ENCODE assay signal across 10 mouse cellular contexts in the genomic region with DNA sequence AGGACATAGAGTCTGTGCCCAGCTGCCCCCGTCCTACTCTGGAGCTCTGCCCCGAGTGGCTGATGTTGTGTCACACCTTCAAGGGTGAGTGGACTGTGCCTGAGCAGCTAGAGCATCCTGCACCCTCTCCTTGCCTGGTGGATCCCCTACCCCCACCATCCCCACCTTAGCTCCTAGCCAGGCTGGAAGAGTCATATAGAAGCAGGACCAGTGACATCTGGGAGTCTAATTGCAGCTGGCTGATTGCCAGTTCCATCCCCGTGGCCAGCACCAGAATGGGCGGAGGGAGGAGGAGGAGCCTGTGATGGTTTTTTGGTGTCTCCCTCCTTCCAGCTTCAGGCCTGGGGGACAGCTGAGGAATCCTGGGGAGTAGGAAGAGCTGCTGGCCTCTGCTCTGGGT. TPM values are rescaled to one million over a fixed set of nuclear protein-coding genes. Genes with fewer than 3 reads are reported as not detected.
A peak's percentile ranks its signal among the peaks of the same experiment; 100 is the strongest.
DNase-seq lines count a peak whose midpoint lies in the region; ATAC-seq and TF ChIP-seq lines count a peak whose summit lies in the region.
"Had no signal": no experiment of that assay in that cellular context is flagged by ENCODE, and none has a peak within 500 bp of the region (broad histone marks: within the 10 kb centered on the region; RNA-seq: fewer than 3 reads in every experiment).

No protein-coding gene starts in this region.

- H3K4me2 ChIP-seq in intestine, embryonic 14.5 days (ENCODE audit: low read length): no peak overlapping the region
- no peak overlapping the region for H3K4me2 ChIP-seq in intestine, postnatal 0 days (replicated peaks; ENCODE audit: low read depth)
- no peak overlapping the region for H3K4me2 ChIP-seq in embryonic facial prominence, embryonic 11.5 days (ENCODE audit: low read depth, low read length)
- no peak overlapping the region for H3K4me2 ChIP-seq in hindbrain, embryonic 16.5 days (ENCODE audit: low read length)

- peaks cover 48% of the 10 kb centered on the region for H3K4me1 ChIP-seq in intestine, embryonic 14.5 days (replicated peaks; ENCODE audit: control insufficient read depth, insufficient read depth, low read length)
- H3K4me1 ChIP-seq in intestine, postnatal 0 days (replicated peaks; ENCODE audit: control insufficient read depth, insufficient read depth, low read length): no peaks in the 10 kb centered on the region
- peaks cover 23% of the 10 kb centered on the region for H3K4me1 ChIP-seq in embryonic facial prominence, embryonic 11.5 days (ENCODE audit: control insufficient read depth, insufficient read depth, low read length)
- peaks cover 66% of the 10 kb centered on the region for H3K4me1 ChIP-seq in hindbrain, embryonic 16.5 days (ENCODE audit: control insufficient read depth, insufficient read depth, low read depth, low read length)

- no peak for DNase-seq in intestine, embryonic 14.5 days (ENCODE audit: low spot score)
- peak; percentile 81 for DNase-seq in adrenal gland, adult 2 months
- peak; percentile 47 for DNase-seq in embryonic facial prominence, embryonic 11.5 days (ENCODE audit: low spot score)
- DNase-seq in left cerebral cortex, adult 8-10 months (ENCODE audit: low spot score in 2 of 2): no peak
- no peak for DNase-seq in right cerebral cortex, postnatal 36 days (ENCODE audit: low spot score in 2 of 2)
- DNase-seq in right cerebral cortex, postnatal 4 days: no peak

- no peak overlapping the region for H3K9ac ChIP-seq in intestine, embryonic 14.5 days (ENCODE audit: low read length)
- no peak overlapping the region for H3K9ac ChIP-seq in intestine, postnatal 0 days (ENCODE audit: low read depth, low read length)
- no peak overlapping the region for H3K9ac ChIP-seq in embryonic facial prominence, embryonic 11.5 days (replicated peaks; ENCODE audit: low read length)
- peak overlapping the region; percentile 9 for H3K9ac ChIP-seq in hindbrain, embryonic 16.5 days (ENCODE audit: low read depth, low read length)

- 0 out of 2 replicates have a peak overlapping the region, but pooled peaks have one; percentile 57 for H3K27ac ChIP-seq in intestine, embryonic 14.5 days (ENCODE audit: low read depth)
- H3K27ac ChIP-seq in intestine, postnatal 0 days (ENCODE audit: low read depth, low read length): no peak overlapping the region
- no peak overlapping the region for H3K27ac ChIP-seq in embryonic facial prominence, embryonic 11.5 days (replicated peaks; ENCODE audit: low read depth, low read length)
- peak overlapping the region; percentile 45; the same call in 1 of the 2 replicates for H3K27ac ChIP-seq in hindbrain, embryonic 16.5 days (ENCODE audit: low read depth, low read length)

- 48% methylated on average over 4 of the region's 4 CpGs for WGBS in intestine, embryonic 14.5 days
- 48% methylated on average over 4 of the region's 4 CpGs for whole genome bisulfite sequencing in intestine, postnatal 0 days
- 50% methylated on average over 4 of the region's 4 CpGs for WGBS in embryonic facial prominence, embryonic 11.5 days
- 36% methylated on average over 4 of the region's 4 CpGs for WGBS in hindbrain, embryonic 16.5 days

- no peak for TF ChIP-seq CTCF in intestine, postnatal 0 days (IDR thresholded peaks at IDR 0.05; ENCODE audit: low read depth)

- ATAC-seq in intestine, embryonic 14.5 days (replicated peaks; ENCODE audit: low FRiP score, low TSS enrichment, low read depth): 0 out of 2 replicates have a peak, but pooled peaks have one; percentile 21
- ATAC-seq in intestine, postnatal 0 days: no peak
- ATAC-seq in embryonic facial prominence, embryonic 11.5 days (replicated peaks; ENCODE audit: insufficient number of reproducible peaks, low FRiP score, low TSS enrichment, low read depth): no peak
- ATAC-seq in hindbrain, embryonic 16.5 days: peak; percentile 3; the same call in 1 of the 2 replicates

- no peak overlapping the region for H3K4me3 ChIP-seq in intestine, embryonic 14.5 days (ENCODE audit: low read depth, low read length)
- no peak overlapping the region for H3K4me3 ChIP-seq in intestine, postnatal 0 days (ENCODE audit: low read depth, low read length)
- no peak overlapping the region for H3K4me3 ChIP-seq in embryonic facial prominence, embryonic 11.5 days (ENCODE audit: low read depth, low read length)
- no peak overlapping the region for H3K4me3 ChIP-seq in hindbrain, embryonic 16.5 days (ENCODE audit: low read length)
- H3K4me3 ChIP-seq: erythroblast, embryonic 14.5 days; megakaryocyte, embryonic 14.5 days had no signal

- no peaks in the 10 kb centered on the region for H3K36me3 ChIP-seq in intestine, embryonic 14.5 days (ENCODE audit: control insufficient read depth, insufficient read depth, low read length)
- H3K36me3 ChIP-seq in intestine, postnatal 0 days (ENCODE audit: control insufficient read depth, insufficient read depth): no peaks in the 10 kb centered on the region
- no peaks in the 10 kb centered on the region for H3K36me3 ChIP-seq in embryonic facial prominence, embryonic 11.5 days (replicated peaks; ENCODE audit: control insufficient read depth, insufficient read depth, low read depth, low read length)
- no peaks in the 10 kb centered on the region for H3K36me3 ChIP-seq in hindbrain, embryonic 16.5 days (ENCODE audit: control insufficient read depth, insufficient read depth, low read length)

- no peaks in the 10 kb centered on the region for H3K27me3 ChIP-seq in intestine, embryonic 14.5 days (replicated peaks; ENCODE audit: control insufficient read depth, insufficient read depth, low read length)
- no peaks in the 10 kb centered on the region for H3K27me3 ChIP-seq in intestine, postnatal 0 days (replicated peaks; ENCODE audit: control insufficient read depth, insufficient read depth, low read length)
- no peaks in the 10 kb centered on the region for H3K27me3 ChIP-seq in embryonic facial prominence, embryonic 11.5 days (ENCODE audit: control insufficient read depth, insufficient read depth, low read length)
- H3K27me3 ChIP-seq in hindbrain, embryonic 16.5 days (replicated peaks; ENCODE audit: control insufficient read depth, insufficient read depth, low read length): no peaks in the 10 kb centered on the region

- H3K9me3 ChIP-seq in intestine, embryonic 14.5 days (ENCODE audit: control insufficient read depth, low read length): no peaks in the 10 kb centered on the region
- H3K9me3 ChIP-seq in intestine, postnatal 0 days (ENCODE audit: control insufficient read depth): no peaks in the 10 kb centered on the region
- H3K9me3 ChIP-seq in embryonic facial prominence, embryonic 11.5 days (replicated peaks; ENCODE audit: control insufficient read depth, low read length): no peaks in the 10 kb centered on the region
- no peaks in the 10 kb centered on the region for H3K9me3 ChIP-seq in hindbrain, embryonic 16.5 days (ENCODE audit: control insufficient read depth, low read length)
- H3K9me3 ChIP-seq: megakaryocyte, embryonic 14.5 days had no signal

RNA-seq across cellular contexts. Expression of a gene that starts 6.8 kb away (rescaled TPM):
- 19.2 and 21.1 TPM in 2 replicates for polyA plus RNA-seq in intestine, embryonic 14.5 days (2014; fragmentation: Nextera tagmentation; extraction: Ambion mirVana)
- 9.7 and 10.8 TPM in 2 replicates for polyA plus RNA-seq in intestine, postnatal 0 days (2015; fragmentation: Nextera tagmentation; extraction: Ambion mirVana)
- total RNA-seq in adrenal gland, adult 2 months (2021): 100 to 1,000 TPM; 324 to 579 TPM
- 702 and 1,082 TPM in 2 replicates for polyA plus RNA-seq in adrenal gland, adult 2 months (2012; rRNA removed)
- polyA plus RNA-seq in embryonic facial prominence, embryonic 11.5 days (2014; fragmentation: Nextera tagmentation; extraction: Ambion mirVana): 12.3 and 13.6 TPM in 2 replicates
- 151 and 187 TPM in 2 replicates for polyA plus RNA-seq in hindbrain, embryonic 16.5 days (2015; fragmentation: Nextera tagmentation; extraction: Ambion mirVana)
- 100 to 1,000 TPM; 137 to 168 (median 159) TPM for total RNA-seq in left cerebral cortex, adult 8-10 months (2022)

Comparison
In these comparisons a context has a peak if more than half of its experiments do, and no peak if none do; other contexts are left out.
1. ATAC-seq: peak in intestine, embryonic 14.5 days (single experiment) and hindbrain, embryonic 16.5 days (single experiment); none in intestine, postnatal 0 days (single experiment) and embryonic facial prominence, embryonic 11.5 days (single experiment).
2. H3K27ac ChIP-seq: peak in intestine, embryonic 14.5 days (single experiment) and hindbrain, embryonic 16.5 days (single experiment); none in intestine, postnatal 0 days (single experiment) and embryonic facial prominence, embryonic 11.5 days (single experiment).
3. DNase-seq: peak in adrenal gland, adult 2 months (single experiment) and embryonic facial prominence, embryonic 11.5 days (single experiment); none in intestine, embryonic 14.5 days (single experiment), left cerebral cortex, adult 8-10 months (0 of 2), right cerebral cortex, postnatal 36 days (0 of 2) and right cerebral cortex, postnatal 4 days (single experiment).